Mouse (Mus musculus): Measurements from ENCODE around the gene Bmp5.
"Not testable (repeated sequence)": the region's sequence is repeated elsewhere in the genome, so short reads cannot be mapped to it uniquely, and the experiment has no call there.

Bmp5 gene

DNA sequence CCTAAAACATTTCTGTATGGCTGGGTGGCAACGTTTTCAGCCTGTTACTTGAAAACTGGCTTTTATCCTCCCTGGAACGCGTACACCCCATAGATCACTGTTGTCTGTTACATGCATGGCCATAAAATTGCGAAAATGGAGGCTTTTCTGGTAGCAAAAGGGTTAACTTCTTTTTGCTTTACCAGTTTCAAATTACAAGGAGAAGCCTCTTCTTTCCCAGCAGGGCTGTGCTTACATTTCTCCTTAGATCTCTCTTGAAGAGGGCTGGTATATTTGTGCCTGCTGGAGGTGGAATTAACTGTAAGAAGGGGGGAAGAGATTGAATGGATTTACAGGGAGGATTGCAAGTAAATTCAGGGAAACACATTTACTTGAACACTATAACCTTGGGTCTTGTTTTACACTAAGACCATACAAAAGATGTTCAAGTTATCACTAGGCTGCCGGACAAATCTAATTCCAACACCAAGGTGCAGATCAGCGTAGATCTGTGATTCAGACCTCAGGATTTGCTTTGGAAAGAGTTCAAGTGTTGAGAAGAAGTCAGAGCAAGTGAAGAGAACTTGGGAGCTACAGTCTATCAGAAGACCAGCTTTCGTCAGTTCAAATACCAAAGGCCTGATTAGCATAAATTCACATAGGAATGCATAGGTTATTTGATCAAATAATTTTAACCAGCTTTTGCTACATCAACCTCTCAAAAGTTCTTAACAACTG is at the start of gene Bmp5:
Gene Bmp5, plus strand, starts transcription at position 236 of the 717 bp plus-strand sequence.
- DNase-seq: no peak

DNA sequence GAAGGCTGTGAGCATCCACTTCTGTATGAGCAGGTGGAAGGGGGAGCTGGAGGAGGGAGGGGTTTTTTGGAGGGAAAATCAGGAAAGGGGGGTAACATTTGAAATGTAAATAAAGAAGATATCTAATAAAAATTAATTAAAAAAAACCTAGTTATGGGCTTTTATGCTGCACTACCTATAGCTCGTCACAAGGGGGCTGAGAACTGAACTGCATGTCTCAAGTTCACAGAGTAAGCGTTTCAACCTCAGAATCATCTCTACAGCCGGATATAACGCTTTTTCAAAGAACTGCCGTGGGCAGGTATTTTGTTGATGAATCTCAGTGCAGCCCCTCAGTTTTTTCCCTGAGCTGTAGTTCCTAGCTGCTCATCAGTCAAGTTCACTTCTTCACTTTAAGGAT is 15.1 kb upstream of the Bmp5 start:
- DNase-seq: peak; percentile 34 to 51

DNA sequence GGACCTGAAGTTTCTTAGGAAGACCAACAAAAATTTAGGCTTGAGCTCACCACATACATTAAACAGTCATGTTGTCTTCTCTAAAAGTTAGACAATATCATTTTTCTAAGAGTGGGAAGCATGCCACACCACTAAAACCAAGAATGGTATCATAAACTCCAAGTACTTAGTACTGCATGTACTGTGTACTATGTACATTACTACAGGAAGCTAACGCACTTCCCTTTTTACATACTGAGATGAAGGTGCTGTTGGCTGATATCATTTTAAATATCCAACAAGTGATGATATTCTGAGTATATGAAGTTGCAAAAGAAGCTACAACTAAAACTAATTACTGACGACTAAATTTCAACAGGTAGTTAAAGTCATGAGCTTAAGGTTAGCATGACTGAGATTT is 13.6 kb upstream of the Bmp5 start:
- no peak for DNase-seq

DNA sequence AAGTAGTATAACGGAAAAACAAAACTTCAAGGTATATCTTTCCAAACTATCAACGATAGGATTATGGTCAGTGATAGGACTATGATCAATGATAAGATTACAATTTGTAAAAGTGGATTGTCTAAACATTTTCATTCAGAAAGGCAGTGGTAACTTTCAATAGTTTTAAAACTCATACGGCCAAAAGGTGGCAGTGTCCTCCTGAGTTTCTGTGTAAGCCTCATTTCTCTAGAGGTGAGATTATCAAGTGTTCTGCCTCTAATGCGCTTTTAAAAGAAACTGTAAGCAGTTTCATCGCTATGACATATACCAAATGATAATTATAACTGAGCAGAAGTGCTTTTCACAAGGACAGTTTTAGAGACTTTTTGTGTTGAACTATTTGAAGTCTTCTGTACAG is 12.7 kb upstream of the Bmp5 start:
- DNase-seq: peak; percentile 65 to 71

DNA sequence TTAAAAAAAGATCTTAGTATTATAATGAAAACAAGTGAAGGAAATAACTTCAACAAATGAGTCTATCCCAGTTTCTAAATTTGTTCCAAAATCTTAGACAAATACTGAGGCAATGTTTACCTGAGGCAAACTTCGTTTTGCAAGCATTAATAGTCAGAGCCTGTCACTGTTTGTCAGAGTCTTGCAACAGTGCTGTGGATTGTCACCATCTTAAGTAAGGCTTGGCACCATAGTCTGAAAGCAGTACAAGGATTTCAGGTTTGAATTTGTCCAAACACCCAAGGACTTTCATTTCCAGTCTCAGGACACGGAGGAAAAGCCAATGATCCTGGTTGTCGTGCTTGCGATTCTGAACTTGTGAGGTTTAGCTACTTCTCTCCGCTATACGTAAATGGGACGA is 10.4 kb upstream of the Bmp5 start:
- no peak for DNase-seq

DNA sequence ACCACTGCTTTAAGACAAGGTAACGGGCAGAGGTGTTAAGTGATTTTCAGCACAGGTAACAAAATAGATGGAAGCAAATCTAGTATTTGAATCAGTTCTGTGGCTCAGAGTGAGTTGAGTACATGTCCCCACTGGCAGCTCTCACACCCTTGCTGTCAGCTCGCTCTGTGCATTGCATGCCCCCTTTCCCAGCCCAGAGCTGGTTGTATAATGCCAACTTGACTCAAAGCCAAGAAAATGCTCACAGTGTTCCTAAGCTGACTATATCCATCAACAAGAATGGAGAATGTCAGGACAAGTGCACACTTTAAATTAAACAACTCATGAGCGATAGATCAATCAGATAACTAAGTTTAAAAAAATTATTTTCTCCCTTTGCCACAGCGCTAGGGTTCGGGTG is 8.6 kb upstream of the Bmp5 start:
- peak; percentile 69 to 72 for DNase-seq

DNA sequence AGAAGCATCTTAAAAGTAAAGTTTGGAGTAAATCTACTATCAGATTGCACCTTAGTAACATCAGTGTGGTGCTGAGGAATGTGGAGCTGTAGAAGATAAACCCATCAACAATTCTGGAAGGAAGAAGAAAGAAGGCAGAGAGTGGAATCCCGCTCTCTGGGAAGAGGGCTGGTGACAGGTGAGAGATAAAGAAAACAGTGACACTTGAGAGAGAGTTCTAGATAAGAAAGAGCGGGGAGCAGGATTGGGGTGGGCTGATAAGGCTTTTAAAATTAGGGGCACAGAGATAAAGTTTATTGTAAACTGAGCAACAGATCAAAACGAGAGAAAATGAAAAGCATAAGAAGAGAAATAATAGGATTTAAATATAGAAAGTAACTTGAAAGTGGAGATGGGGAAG is 6.1 kb upstream of the Bmp5 start:
- no peak for DNase-seq

DNA sequence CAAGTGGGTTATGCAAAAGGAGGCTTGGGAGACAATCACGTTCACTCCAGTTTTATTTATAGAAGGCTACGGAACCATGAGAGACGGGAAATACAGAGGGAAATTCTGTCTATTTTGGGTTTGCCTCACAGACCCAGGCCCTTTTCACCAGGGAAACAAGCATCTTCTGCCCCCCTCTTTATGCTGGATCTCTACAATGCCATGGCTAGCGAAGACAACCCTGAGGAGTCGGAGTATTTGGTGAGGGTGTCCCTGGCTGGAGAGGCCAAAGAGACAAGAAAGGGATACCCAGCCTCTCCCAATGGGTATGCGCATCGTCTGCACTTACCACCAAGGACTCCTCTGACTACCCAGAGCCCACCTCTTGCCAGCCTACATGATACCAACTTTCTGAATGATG is 989 bp downstream of the Bmp5 start:
- DNase-seq: peak in 1 of 2 experiments; percentile 33

DNA sequence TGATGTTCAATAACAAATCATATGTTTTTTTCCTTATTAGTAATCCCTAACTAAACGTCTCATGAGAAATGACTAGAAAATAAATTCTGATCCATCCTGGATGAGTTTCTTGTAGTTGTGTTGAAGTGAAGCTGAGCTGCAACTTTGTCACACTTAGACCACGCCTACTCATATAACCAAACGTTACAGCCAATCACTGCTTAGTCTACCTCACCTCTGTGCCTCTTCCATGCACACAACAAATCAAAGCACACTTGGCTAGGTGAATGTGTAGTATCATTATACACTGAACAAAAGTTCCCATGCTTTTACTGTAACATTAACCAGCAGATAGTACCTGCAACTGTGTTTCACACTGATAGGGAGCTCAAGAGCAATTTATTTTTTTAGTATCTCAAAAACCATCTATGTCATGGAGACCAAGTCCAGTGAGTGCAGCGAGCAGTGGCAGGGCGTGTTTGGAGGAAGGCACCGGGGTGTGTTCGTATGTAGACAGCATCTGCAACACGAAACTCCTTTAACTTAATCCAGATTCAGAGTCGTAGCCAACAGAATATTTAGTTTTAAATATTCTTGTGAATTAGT is 3.7 kb downstream of the Bmp5 start:
- DNase-seq: peak; percentile 27 to 39

DNA sequence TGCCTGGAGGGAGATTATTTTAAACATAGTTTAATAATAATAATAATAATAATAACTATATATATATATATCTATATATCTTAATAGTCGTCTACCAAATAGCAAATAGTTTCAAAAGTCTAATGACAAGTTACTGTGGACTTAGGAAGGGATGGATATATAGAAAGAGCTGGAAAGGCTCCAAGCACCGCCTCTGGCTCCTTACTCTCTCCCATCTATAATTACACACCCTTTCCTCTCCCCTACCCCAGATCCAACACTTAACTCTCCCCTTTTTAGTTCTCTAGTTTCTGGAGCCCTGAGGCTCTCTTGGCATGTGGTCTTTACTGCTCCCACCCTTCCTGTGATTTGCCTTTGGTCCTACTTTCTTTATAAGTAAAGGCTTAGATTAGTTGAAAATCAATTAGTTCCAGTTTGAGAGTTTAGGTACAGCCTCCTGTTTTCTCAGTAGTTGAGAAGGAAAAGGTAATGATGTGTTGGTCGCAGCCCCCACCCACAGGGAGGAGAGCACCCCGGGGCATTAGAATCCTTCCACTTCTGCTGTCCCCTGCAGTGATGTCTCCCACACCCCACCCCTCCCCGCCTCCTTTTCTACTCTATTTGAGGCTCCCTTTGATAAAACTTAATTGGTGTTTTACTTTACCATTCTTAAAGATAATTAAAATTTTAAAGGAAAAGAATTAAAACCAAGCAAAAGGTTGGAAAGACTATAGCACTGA is 5.6 kb downstream of the Bmp5 start:
- no peak for DNase-seq

DNA sequence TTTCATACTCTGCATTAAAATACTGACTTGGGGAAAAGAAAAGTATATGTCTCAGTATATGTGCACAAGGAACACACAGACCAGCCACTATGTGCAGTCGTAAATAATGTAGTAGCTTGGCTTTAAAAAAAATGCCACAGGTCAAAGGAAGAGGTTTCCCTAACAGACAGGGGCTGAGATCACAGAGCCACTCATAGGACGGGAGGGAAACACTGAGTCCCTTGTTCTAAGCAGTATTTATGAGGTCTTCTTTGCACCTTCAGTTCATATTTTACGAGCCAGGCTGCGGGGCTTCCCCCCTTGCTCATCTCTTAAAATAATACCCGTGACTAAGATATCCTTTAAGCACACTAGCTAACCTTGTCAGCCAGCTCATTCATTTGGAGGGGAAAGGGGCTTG is 6.4 kb downstream of the Bmp5 start:
- no peak for DNase-seq

DNA sequence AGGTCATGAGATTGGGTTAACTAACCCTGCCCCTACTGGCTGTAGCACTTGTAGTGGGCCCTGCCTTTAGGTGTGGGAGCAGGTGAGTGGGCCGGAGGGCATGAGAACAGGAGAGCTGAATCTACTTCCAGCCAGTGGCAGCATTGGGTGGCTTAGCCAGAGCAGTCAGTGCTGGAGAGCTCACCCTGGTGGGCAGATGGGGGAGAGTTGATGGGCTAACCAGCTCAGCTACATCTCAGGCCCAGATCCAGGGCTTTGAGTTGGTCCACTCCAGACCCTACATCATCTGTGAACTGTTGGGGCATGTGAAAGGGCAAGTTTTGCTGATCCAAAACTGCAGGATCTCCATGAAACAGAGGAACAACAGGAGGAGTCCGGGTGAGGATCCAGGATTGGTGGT is 8.4 kb downstream of the Bmp5 start:
- no peak for DNase-seq

DNA sequence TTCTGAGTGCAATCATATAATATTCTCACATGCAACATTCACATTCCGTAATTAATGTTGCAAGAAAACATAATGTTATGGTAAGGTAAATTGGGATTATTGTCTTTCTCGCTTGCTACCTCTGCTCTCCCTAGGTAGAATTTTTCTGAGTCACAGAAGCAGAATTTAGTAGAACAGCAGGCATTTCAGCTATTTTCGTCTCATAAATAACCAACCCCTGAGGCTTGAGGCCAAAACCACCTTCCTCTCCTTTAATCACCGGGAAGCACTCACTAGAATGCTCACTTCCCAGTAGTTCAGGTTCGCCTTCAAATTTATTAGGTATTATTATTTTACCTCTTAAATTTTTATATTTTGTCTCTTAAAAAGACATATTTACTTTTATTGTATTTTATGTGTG is 10.8 kb downstream of the Bmp5 start:
- peak; percentile 45 to 58 for DNase-seq

DNA sequence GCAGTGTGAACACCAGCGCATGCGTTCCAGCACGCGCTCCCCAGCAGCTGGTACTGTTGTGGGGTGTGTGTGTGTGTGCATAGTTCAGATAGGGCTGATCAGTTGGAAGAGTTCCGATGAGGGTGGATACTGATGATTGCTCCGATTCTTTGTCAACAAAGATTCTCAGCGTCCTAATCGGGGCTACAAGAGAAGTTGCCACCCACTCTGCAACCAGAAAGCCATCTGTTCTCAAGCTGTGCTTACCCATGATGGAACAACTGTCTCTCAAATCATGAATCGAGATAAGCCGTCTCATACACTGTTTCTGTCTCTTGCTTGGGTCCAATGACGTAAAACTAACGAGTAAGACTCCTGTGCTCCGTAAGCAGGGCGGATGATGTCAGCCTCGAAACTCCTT is 12.0 kb downstream of the Bmp5 start:
- DNase-seq: peak in 1 of 2 experiments; percentile 31

DNA sequence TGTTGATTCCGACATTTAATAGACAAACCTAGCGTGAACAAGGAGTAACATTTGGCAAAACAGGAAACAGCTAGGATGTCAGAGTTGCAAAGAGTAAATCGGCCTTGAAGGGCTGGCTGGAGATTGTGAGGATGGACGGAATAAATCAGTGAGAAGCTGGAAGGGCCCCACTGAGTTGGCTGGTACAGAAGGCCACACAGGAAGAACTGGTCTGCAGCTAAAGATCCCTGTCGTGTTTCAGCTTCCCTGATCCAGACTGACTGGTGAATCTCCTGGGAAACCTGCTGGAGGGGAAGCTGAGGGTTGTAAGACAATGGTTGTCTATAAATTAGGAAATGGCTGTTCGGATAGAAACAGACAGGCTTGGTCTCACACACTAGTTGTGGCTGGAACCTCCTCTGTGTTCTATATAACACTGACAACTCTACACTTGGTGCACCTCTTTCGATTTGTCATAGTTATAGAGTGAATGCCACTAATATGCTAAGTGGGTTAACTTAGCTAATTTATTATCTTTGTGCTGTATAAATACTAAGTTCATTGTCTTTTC is 14.8 kb downstream of the Bmp5 start:
- DNase-seq: peak; percentile 47 to 61

DNA sequence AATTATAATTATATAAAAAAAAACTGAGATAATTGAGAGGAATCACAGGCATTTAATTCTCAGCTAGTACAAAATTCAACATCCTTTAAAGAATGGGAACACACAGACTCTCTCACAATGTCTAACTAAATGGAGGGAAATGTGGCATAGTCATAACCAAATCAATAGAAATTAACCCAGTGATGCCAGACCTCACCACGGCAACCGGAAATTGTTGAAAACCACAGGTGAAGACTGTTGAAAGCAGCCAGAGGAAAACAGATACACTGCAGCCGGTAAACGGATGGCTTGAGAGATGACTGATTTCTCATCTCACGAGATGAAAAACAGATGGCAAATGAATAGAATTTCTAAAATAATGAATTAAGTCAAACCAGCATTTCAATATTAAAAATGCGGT is 29.8 kb downstream of the Bmp5 start:
- DNase-seq: no peak

DNA sequence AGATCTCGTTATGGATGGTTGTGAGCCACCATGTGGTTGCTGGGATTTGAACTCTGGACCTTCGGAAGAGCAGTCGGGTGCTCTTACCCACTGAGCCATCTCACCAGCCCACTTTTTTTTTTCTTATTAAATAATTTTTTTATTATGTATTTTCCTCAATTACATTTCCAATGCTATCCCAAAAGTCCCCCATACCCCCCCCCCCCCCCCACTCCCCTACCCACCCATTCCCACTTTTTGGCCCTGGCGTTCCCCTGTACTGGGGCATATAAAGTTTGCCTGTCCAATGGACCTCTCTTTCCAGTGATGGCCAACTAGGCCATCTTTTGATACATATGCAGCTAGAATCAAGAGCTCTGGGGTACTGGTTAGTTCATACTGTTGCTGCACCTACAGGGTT is 33.0 kb downstream of the Bmp5 start:
- not testable (repeated sequence) for DNase-seq

DNA sequence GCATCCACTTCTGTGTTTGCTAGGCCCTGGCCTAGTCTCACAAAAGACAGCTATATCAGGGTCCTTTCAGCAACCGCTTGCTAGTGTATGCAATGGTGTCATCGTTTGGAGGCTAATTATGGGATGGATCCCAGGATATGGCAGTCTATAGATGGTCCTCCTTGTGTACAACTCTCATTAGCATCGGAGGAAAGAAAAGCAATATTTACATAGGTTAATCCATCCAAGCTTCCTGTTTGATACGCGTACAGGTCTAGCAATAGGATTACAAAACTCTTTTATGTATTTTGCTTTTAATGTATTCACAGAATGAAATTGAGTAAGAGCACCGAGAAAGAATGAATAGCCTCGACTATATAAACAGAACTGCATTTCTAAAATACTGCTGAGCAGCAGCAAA is 33.5 kb downstream of the Bmp5 start:
- DNase-seq: no peak

DNA sequence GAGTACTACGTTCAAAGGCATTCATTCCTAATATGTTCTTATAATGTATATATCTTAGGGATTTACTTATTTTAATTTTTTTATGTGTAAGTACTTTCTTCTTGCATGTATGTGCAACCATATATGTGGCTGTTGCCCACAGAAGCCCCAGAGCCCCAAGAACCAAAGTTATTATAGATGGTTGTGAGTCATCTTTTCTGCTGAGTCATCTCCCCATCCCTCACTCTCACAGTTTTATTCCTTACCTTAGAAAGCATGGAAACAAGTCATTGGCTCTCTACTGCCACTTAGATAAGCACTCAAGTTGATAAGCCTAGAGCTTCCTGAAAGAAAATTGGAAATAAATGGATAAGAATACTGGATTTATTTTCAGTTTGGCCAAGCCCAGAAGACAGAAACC is 40.0 kb downstream of the Bmp5 start:
- DNase-seq: no peak

DNA sequence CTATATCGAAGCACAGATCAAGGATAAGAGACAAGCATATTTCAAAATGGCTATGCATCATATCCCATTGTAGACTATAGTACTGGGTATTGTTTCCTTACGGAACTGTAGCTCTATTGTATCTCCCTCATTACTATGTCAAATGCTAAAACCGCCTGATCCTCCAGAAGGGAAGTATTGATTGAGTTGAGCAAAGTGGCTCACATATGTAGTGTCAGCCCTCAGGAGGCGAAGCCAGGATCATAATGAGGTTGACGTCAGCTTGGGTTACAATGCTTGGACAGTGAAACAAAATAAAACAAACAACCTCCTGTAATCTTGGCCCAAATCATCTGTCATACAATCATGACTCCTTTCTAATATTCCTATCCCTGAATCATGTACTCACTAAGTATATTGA is 43.2 kb downstream of the Bmp5 start:
- no peak for DNase-seq

DNA sequence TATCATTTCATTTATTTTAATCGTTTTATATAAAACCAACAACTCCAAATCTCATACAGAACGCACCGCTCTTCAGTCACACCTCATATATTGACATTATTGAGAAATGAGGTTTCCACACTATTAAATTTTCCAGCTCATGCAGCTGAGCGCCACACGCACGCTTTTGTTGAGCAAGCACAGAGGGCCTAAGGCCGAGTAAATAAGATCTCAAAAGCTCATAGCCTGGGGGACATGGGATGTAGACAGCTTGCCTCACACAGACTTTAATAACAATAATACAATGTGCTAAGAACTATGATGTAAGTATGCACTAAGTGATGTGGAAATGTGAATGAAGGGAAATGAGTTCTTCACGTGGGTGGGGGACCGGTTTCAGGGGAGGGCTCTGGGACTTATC is 57.3 kb downstream of the Bmp5 start:
- DNase-seq: no peak

DNA sequence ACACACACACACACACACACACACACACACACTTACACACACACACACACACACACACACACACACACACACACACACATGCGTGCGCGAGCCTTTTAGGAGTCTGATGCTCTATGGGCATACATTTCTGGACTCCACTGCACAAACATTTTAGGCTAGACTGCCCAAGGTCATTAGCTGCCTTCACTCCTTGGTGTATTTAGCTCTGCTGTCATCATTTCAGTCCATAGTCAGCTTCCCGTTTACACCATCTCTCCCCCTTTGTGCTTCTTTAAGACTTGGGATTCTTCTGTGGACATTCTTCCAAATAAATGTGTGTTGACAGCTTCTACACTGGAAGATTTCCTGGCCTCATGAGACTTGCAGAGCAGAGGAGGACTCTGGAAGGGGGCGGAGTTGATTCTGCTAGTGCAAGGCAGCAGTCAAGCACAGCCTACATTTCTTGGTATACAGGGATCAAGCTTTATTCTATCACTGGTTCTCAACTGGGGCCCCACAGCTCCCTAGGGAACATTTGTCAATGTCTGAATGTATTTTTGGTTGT is 58.1 kb downstream of the Bmp5 start:
- DNase-seq: no peak

DNA sequence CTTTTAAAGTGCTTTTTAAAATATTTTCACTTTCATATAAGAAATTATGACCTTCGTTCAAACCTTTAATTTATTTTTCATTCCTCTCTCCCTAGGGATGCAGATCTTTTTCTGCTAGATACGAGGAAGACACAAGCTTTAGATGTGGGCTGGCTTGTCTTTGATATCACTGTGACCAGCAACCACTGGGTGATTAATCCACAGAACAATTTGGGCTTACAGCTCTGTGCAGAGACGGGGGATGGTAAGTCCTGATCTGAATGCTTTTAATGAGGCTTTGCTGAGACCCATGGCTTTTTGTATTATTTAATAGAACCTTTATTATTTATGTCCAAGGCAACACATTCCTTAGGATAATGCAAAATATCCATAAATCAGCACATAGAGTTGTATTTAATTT is 64.3 kb downstream of the Bmp5 start:
- DNase-seq: no peak

DNA sequence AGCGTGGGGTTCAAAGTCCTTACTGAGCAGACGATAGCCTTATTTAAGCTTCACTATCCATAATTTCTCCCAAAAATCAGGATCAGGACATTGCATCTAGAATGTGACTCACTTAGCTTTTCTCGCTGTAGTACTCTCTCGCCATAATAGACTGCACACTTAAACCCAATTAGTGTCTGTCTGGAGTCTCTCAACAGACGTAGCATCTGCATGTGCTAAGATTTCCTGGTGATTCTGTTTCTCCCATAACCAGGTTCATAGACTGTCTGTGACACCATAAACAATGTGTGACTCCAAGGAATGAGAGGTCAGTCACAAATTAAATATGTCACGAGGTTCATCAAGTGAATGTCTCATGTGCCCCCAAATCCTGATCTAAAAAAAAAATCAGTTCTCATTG is 65.7 kb downstream of the Bmp5 start:
- DNase-seq: no peak

Data from cerebellum, postnatal 10 days (tissue).